Mouse (Mus musculus) embryo, embryonic 9.5 days (tissue): ENCODE measurements around the gene Cyp27b1.

Experiments used
- DNase-seq: peaks from one replicate; pipeline ENCODE4 v3.0.0-alpha.2; 2017; ENCODE audit errors: extremely low spot score

The Cyp27b1 gene

DNA sequence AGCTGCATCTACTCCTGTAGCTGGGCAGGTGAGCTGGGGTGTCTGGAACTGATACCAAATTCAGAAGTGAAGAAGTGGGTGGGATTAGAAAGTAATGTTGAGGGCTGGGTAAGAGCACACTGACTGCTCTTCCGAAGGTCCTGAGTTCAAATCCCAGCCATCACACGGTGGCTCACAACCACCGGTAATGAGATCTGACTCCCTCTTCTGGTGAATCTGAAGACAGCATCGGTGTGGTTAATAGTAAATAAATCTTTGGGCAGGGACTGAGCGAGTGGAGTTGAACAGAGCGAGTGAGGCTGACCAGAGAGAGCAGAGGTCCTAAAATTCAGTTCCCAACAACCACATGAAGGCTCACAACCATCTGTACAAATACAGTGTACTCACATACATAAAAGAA, 37.6 kb downstream of the Cyp27b1 start:
- DNase-seq, result no peak

DNA sequence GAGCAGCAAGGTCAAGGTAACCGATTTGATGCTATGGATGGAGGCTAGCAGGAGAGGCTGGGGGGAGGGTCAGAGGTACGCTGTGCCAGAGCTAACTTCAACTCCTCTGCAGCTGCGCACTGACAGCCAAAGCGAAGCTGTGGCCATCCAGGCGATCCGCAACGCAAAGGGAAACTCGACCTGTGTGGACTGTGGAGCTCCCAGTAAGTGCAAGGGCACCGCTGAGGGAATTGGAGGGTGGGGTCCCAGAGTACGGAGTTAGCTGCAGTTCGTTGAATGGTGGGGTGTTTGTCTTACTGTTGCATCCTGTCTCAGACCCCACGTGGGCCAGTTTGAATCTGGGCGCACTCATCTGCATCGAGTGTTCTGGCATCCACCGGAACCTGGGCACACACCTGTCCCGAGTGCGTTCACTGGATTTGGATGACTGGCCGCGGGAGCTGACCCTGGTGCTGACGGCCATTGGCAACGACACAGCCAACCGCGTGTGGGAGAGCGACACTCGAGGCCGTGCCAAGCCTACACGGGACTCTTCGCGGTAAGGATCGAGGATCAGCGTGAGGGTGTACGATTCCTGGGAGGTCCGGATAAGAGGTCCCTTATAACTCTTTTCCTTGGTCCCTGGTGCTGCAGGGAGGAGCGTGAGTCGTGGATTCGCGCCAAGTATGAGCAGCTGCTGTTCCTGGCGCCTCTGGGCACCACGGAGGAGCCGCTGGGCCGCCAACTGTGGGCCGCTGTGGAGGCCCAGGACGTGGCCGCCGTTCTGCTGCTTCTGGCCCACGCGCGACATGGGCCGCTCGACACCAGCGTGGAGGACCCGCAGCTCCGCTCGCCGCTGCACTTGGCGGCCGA, 42.7 kb downstream of the Cyp27b1 start:
- DNase-seq, result peak; percentile 35

DNA sequence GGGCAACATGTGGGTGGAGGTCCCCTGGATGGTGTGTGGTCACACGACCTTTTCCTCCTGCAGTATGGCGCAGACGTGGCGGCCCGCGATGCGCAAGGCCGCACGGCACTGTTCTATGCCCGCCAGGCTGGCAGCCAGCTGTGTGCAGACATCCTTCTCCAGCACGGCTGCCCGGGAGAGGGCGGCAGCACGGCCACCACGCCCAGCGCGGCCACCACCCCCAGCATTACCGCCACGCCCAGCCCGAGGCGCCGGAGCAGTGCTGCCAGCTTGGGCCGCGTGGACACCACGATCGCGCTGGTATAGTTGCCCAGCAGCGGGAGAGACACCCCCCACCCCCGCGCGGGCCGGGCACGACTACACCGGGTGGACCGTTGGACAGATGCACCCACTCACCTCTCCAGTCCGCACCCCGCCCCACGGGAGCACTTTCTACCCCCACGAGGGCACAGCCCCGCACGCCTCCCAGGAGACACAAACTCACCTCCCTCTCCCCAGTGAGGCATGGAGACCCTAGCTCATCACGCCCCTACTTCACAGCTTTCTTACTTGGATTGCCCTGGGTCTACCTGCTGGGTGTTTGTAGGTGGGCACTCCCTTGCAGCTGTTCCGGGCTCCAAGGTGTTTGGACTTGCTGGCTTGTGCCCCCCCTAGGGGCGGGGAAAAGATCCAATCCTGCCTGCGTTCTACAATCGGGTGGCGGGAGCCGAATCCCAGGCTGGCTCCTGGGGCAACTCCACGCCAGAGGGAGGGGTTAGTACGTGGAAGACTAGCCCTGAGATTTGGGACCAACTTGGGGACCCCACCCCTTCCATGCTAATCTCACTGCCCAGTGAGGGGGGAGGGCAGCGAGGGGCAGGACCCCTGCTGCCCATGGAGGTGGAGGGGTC, 43.7 kb downstream of the Cyp27b1 start:
- DNase-seq, result no peak

DNA sequence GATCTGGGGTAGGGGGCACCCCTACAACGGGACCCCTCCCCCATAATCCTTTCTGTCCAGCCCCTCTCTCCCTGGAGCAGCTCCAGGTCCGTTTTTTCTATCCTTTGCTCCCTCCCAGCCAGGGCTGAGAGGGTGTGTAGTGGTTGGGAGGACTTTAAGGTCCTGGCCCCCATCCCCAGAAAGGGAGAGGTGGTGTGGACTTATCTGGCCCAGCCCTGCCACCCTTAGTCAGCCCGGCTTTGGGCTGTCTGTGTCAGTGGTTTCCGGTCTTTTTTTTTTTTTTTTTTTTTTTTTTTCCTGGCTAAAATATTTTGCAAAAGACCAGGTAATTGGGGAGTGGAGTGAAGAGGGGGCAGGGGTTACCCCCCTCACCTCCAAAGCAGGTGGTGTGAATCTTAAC, 44.7 kb downstream of the Cyp27b1 start:
- no peak for DNase-seq

DNA sequence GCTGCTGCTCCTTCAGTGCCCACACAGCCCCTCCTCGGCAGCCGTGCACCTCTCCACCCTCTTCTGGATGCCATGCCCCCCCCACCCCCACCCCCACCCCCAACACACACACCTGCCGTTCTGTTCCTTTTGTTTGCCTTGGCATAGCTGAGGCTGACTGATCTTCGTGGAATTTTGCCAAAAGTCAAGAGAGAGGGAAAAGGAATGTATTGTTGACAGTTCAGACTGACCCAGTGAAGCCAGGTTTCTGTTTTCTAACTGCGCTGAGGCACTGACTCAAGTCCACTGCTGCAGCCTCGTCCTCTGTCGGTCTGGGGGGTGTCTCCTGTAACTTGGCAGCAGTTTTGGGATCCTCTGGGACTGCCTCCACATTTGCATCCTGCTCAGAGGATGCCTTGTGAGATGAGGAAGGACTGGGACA, 46.3 kb downstream of the Cyp27b1 start:
- DNase-seq, result no peak

DNA sequence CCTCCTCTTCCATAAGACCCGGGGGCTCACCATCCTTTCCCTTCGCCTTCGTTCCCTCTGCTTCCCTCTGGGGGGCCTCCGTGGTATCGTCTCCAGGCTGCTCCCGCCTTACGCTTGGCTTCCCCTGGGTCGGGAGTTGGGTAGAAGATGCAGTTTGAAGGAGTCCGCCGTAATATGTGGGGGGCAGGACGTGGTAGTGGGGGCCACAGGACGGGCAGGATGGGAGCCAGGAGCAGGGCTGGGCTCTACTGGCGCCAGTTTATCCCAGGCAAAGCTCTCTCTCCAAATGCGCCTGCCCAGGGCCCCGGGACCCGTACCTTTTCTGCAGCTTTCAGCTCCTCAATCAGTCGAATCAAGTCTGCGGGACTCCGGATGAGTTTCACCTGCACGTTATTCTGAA, 50.5 kb downstream of the Cyp27b1 start:
- DNase-seq, result no peak

DNA sequence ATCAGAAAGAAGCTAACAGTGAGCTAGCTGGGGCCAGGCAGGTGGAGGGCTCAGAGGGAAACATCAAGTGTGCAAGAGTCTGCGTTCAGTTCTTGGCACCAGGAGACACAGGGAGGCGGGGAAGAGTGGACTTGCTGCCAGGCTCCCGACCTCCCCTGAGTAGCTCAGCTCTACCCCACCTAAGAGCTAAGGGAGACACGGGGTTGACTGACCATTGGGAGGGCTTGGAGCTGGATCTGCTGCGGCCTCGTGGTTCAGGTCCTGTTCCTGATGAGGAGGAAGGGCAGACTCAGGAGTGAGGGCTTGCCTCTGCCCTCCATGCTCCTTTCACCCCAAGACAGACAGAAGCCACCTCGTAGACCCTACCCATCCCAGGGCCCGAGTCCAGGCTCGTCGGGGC, 51.1 kb downstream of the Cyp27b1 start:
- no peak for DNase-seq

DNA sequence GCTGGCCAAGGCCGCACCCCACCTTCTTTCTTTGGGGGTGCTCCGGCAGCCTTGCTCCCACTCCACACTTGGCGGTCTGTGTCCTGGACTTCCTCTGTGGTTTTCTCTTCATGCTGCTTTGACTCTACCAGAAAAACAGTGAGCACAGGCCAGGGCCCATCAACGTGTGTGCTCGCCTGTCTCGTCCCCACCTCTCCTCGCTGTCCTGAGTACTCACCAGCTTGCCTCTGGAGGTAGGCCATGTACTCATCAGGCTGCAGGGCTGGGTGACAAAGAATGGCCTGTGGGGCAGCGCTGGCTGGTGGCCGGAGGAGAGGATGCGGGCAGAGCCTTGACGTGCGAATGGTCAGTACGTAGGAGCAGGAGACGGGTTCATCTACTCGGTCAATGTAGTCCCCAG, 51.8 kb downstream of the Cyp27b1 start:
- DNase-seq, result no peak

DNA sequence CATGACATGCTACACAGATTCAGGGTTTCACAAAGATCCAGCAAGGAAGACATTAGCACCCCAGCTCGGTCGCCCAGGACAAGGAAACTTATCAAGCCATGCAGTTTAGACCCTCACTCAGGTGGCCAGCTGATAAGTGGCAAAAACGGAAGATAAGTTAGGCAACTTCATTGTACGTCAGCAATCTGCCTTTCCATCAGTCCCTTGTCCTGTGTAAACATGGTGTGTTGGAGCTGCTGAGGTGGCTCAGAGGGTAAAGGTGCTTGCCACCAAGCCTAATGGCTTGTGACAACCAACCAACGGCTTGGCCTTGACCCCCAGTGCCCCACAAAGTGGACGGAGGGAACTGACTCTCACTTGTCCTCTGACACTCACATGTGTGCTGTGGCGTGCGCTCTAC, 52.4 kb downstream of the Cyp27b1 start:
- DNase-seq, result no peak

DNA sequence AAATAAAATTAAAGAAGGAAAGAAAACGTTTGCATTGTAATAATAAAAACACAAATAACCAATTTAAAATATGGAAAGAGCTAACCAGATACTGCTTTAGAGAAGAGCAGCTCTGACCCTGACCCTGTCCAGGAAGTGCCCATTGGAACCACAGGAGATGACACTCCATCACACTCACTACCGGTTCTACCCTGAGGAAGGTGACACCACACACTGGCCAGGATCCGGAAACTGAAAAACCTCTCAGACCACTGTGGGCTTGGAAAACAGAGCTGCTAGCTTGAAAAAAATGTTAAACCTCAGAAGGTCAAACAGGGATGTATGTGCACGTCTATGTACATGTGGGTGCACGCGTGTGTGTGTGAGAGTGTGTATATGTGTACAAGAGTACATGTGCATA, 53.1 kb downstream of the Cyp27b1 start:
- DNase-seq, result no peak
